Mouse (Mus musculus) embryonic facial prominence, embryonic 14.5 days (tissue): ENCODE measurements around the gene Zfp551. TPM values are rescaled to one million over a fixed set of nuclear protein-coding genes. Genes with fewer than 3 reads are reported as not detected.

Experiments used
- ATAC-seq: fragments of 200-750 bp; cut with Nextera tagmentation; 2 replicates; pipeline ENCODE4 v1.8.0; 2017; ENCODE audit warnings: low read depth, moderate number of reproducible peaks, moderate TSS enrichment
- DNase-seq: peaks from one replicate; pipeline ENCODE4 v3.0.0-alpha.2; 2015; ENCODE audit warnings: low spot score
- H3K27ac ChIP-seq: fragments of 300-500 bp; sonication (generic); replicated peaks from 2 replicates; pipeline ENCODE4 v1.5.1; 2014; ENCODE audit warnings: low read depth, mild to moderate bottlenecking, low read length, moderate library complexity
- H3K27me3 ChIP-seq: fragments of 300-500 bp; sonication (generic); replicated peaks from 2 replicates; pipeline ENCODE4 v1.6.1; 2014; ENCODE audit warnings: low read length; ENCODE audit not compliant: control insufficient read depth, insufficient read depth
- H3K36me3 ChIP-seq: fragments of 300-500 bp; sonication (generic); 2 replicates; pipeline ENCODE4 v1.6.1; 2014; ENCODE audit warnings: low read length, mixed read lengths; ENCODE audit not compliant: control insufficient read depth, insufficient read depth
- H3K4me1 ChIP-seq: fragments of 300-500 bp; sonication (generic); 2 replicates; pipeline ENCODE4 v1.6.1; 2014; ENCODE audit warnings: antibody characterized with exemption, low read length; ENCODE audit not compliant: control insufficient read depth, insufficient read depth
- H3K4me2 ChIP-seq: fragments of 300-500 bp; sonication (generic); 2 replicates; pipeline ENCODE4 v1.6.1; 2014; ENCODE audit warnings: low read depth, mild to moderate bottlenecking, low read length, moderate library complexity, mixed read lengths
- H3K4me3 ChIP-seq: fragments of 300-500 bp; sonication (generic); 2 replicates; pipeline ENCODE4 v1.5.1; 2014; ENCODE audit warnings: low read depth, mild to moderate bottlenecking, low read length
- H3K9ac ChIP-seq: fragments of 300-500 bp; sonication (generic); 2 replicates; pipeline ENCODE4 v1.6.1; 2014; ENCODE audit warnings: low read depth, mild to moderate bottlenecking, low read length, moderate library complexity, mixed read lengths
- H3K9me3 ChIP-seq: fragments of 300-500 bp; sonication (generic); 2 replicates; pipeline ENCODE4 v1.6.1; 2016; ENCODE audit warnings: low read length; ENCODE audit not compliant: control insufficient read depth
- WGBS: fragments of 180-500 bp; shearing (Covaris S2); extraction: QIAGEN DNeasy Blood & Tissue Kit; methylation state at CpG from one replicate; pipeline ENCODE4 v1.1.7; 2014; 5-methylcytosine and 5-hydroxymethylcytosine counted together
- polyA plus RNA-seq: library from polyadenylated mRNA; unstranded; fragments of >200 nt; fragmentation: Nextera tagmentation; extraction: Ambion mirVana; gene quantifications from 2 replicates; pipeline ENCODE4 v1.2.1, GENCODE M21; 2014

Gene Zfp551
- polyA plus RNA-seq, result 4.2 and 5.1 TPM in 2 replicates

GRCm38 (mm10) chr7:12422245-12422849 lies at the start of gene Zfp551:
Zfp551 (minus strand) TSS chr7:12422751.
- peaks cover 7% of the 10 kb centered on the region; the same call in 1 of the 2 replicates for H3K36me3 ChIP-seq
- peak within 1 kb of the TSS; percentile 91 for H3K9ac ChIP-seq
- peak; percentile 96 for ATAC-seq
- H3K27ac ChIP-seq, result no peak within 1 kb of the TSS; the same call in 1 of the 2 replicates
- H3K4me1 ChIP-seq, result 0 out of 2 replicates have a peak, but pooled peaks cover 4% of the 10 kb centered on the region
- DNase-seq, result peak; percentile 74
- under 1% methylated on average over 22 of the region's 27 CpGs for WGBS
- H3K4me3 ChIP-seq, result peak within 1 kb of the TSS; percentile 65
- H3K9me3 ChIP-seq, result no peaks in the 10 kb centered on the region
- peak within 1 kb of the TSS; percentile 77 for H3K4me2 ChIP-seq
- H3K27me3 ChIP-seq, result no peaks in the 10 kb centered on the region

DNA sequence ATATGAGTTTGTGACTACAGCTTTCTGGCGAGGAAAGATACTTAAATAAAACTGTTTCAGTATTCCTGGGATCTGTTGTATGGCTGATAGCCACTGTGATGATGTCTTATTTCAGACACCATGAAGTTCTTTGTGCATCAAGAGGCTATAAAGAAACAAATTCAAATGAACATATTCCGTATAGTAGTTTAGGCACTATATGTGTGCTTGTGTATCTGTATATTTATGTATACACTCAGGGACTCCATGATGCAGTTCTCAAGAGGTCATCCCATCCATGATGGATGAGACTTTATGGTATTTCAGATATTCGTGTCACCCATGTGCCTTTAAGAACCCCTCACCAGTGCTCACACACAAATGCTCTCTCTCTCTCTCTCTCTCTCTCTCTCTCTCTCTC lies 304 bp upstream of the Zfp551 start:
- ATAC-seq, result no peak
- peak overlapping the region; percentile 91; the same call in 1 of the 2 replicates for H3K9ac ChIP-seq
- no peaks in the 10 kb centered on the region for H3K27me3 ChIP-seq
- WGBS, result 53% methylated on average over 3 of the region's 3 CpGs
- H3K27ac ChIP-seq, result no peak overlapping the region
- peak overlapping the region; percentile 77 for H3K4me2 ChIP-seq
- H3K9me3 ChIP-seq, result no peaks in the 10 kb centered on the region
- no peak for DNase-seq
- 0 out of 2 replicates have a peak, but pooled peaks cover 4% of the 10 kb centered on the region for H3K4me1 ChIP-seq
- H3K4me3 ChIP-seq, result peak overlapping the region; percentile 65
- H3K36me3 ChIP-seq, result 0 out of 2 replicates have a peak, but pooled peaks cover 3% of the 10 kb centered on the region

DNA sequence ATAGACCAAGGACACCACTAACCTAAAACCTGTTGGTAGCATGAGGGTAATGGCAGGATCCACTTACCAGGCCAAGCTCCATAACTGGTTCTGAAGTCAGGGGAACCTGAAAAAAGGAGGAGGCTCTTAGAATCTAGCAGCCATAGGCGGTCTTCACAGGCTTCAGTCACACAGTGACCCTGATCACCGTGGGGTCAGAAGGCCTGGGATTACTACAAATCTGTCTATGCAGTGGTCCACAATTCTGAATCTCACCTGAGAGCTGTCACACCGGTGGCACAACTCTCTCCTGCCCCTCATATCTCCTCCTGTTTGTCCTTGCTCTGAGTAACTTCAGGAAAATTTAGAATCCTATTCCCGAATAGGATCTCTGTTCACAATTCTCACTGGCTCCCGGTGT lies 810 bp downstream of the Zfp551 start:
- Histone ChIP-seq H3K27ac (no peak overlapping the region; the same call in 1 of the 2 replicates), H3K4me2 (peak overlapping the region; percentile 77), H3K9ac (peak overlapping the region; percentile 91), H3K36me3 (peaks cover 13% of the 10 kb centered on the region), H3K4me1 (0 out of 2 replicates have a peak, but pooled peaks cover 4% of the 10 kb centered on the region), H3K4me3 (peak overlapping the region; percentile 65), H3K27me3 (no peaks in the 10 kb centered on the region), H3K9me3 (no peaks in the 10 kb centered on the region)
- DNase-seq, result no peak
- 54% methylated on average over 5 of the region's 5 CpGs for WGBS
- ATAC-seq, result no peak

DNA sequence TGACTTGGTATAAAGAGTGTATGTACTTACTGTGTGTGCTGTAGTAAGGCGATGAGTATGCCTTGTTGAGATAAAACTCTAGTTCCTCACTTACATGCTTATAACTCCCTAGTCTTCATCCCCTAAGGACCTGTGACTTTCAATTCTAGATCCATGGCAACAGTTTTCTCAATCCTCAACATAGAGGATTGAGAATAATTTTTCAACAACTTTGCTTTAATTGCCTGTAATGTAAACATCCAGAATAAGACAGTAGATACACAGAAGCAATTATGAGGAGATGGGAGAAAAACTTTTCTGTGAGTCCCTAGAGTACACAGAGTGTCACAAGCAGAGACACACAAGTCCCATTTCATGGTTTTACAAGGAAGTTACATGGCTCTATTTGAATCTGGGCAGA lies 53.4 kb downstream of the Zfp551 start, which contains the start of gene Vmn1r84:
TSS of gene Vmn1r84 (minus strand) at position 101 of the 400 bp plus-strand sequence.
- DNase-seq (no peak), ATAC-seq (no peak)

More for the DNA sequence above, 53.4 kb downstream of the Zfp551 start, which contains the start of gene Vmn1r84:
- no peaks in the 10 kb centered on the region for H3K36me3 ChIP-seq
- no peak within 1 kb of the TSS for H3K4me2 ChIP-seq
- H3K9ac ChIP-seq, result no peak within 1 kb of the TSS
- H3K4me3 ChIP-seq, result no peak within 1 kb of the TSS
- H3K9me3 ChIP-seq, result no peaks in the 10 kb centered on the region
- WGBS, result 58% methylated on average over 1 of the region's 1 CpGs
- no peaks in the 10 kb centered on the region for H3K27me3 ChIP-seq
- H3K27ac ChIP-seq, result no peak within 1 kb of the TSS
- H3K4me1 ChIP-seq, result no peaks in the 10 kb centered on the region

Other genes starting within 250 kb of the Zfp551 start
- gene Vmn1r80, start 233.5 kb downstream of the Zfp551 start, polyA plus RNA-seq, result not detected in 2 replicates
- gene Vmn1r81, start 154.5 kb downstream of the Zfp551 start, polyA plus RNA-seq, result not detected in 2 replicates
- 0.04 TPM in 1 of 2 replicates, not detected in the other for gene Vmn1r82, start 122.3 kb downstream of the Zfp551 start, polyA plus RNA-seq
- gene Vmn1r83, start 93.3 kb downstream of the Zfp551 start, polyA plus RNA-seq, result not detected in 2 replicates
- gene Vmn1r84, start 53.5 kb downstream of the Zfp551 start, polyA plus RNA-seq, result not detected in 2 replicates
- 21.8 and 22.3 TPM in 2 replicates for gene Zfp606, start 55.5 kb upstream of the Zfp551 start, polyA plus RNA-seq
- gene 2900092C05Rik, start 89.8 kb upstream of the Zfp551 start, polyA plus RNA-seq, result not detected in 2 replicates
- not detected in 2 replicates for gene Vmn2r53, start 186.0 kb upstream of the Zfp551 start, polyA plus RNA-seq
- not detected in 2 replicates for gene Vmn2r54, start 217.6 kb upstream of the Zfp551 start, polyA plus RNA-seq